Comparison of ENCODE assay signal across 25 mouse cellular contexts in the genomic region with DNA sequence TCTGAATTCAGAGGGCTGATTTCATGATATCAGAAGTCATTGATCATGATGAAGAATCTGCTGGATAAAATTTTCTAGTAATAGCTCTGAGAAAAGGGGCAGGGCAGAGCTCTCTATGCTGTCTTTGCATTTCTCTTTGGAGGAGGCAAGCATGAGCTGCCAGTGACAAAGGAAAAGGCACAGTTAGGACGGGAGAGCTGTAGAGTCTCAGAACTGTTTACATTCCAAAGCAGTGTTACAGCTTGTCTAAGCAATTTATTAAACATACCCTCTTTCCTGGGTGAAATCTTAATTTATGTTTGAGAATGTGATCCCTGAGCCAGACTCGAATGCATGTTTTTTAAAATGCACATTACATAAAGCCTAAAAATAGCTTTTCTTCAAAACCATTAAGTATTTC.
DNase-seq lines count a peak whose midpoint lies in the region; ATAC-seq and TF ChIP-seq lines count a peak whose summit lies in the region.
"Had no signal": no experiment of that assay in that cellular context is flagged by ENCODE, and none has a peak within 500 bp of the region (broad histone marks: within the 10 kb centered on the region; RNA-seq: fewer than 3 reads in every experiment).

No protein-coding gene starts in this region.

- no peak overlapping the region for H3K27ac ChIP-seq in lung, embryonic 14.5 days (ENCODE audit: low read depth)
- H3K27ac ChIP-seq in lung, postnatal 0 days (ENCODE audit: low read length) = no peak overlapping the region
- H3K27ac ChIP-seq in stomach, embryonic 16.5 days (ENCODE audit: low read length) = no peak overlapping the region
- H3K27ac ChIP-seq: forebrain, embryonic 10.5 days; forebrain, embryonic 13.5 days; heart, embryonic 15.5 days; hindbrain, embryonic 10.5 days; hindbrain, embryonic 13.5 days had no signal

- peak; percentile 9 for DNase-seq in heart, adult 11 months
- DNase-seq in heart, adult 18-20 months = no peak
- DNase-seq in lung, embryonic 14.5 days = peak; percentile 74
- DNase-seq in lung, postnatal 4 days = no peak
- peak; percentile 46 for DNase-seq in lung, postnatal 0 days (ENCODE audit: low spot score)
- DNase-seq in lung, postnatal 14 days = no peak
- no peak for DNase-seq in right cerebral cortex, postnatal 4 days
- DNase-seq: adrenal gland, adult 8-10 months; adrenal gland, postnatal 25 days; cerebellum, adult 11-12 months; cerebellum, adult 8-10 months; cerebellum, postnatal 10 days; gastrocnemius, postnatal 10 days; gastrocnemius, postnatal 36 days; heart, postnatal 10 days; heart, postnatal 36 days had no signal

- 16% methylated on average over 2 of the region's 2 CpGs for WGBS in lung, embryonic 14.5 days
- WGBS in lung, postnatal 0 days = 14% methylated on average over 2 of the region's 2 CpGs
- 16% methylated on average over 2 of the region's 2 CpGs for WGBS in stomach, embryonic 16.5 days

- no peaks in the 10 kb centered on the region for H3K9me3 ChIP-seq in lung, embryonic 14.5 days (ENCODE audit: low read depth, low read length)
- no peaks in the 10 kb centered on the region for H3K9me3 ChIP-seq in lung, postnatal 0 days (ENCODE audit: low read length)
- no peaks in the 10 kb centered on the region for H3K9me3 ChIP-seq in stomach, embryonic 16.5 days (replicated peaks; ENCODE audit: control insufficient read depth, low read length)
- H3K9me3 ChIP-seq: forebrain, embryonic 10.5 days; forebrain, embryonic 13.5 days; heart, embryonic 12.5 days; heart, embryonic 15.5 days; hindbrain, embryonic 10.5 days; hindbrain, embryonic 13.5 days had no signal

- no peak for TF ChIP-seq CTCF in lung, embryonic 14.5 days (IDR thresholded peaks at IDR 0.05; ENCODE audit: low read depth)
- TF ChIP-seq CTCF in lung, postnatal 0 days (IDR thresholded peaks at IDR 0.05) = no peak

- no peak overlapping the region for H3K4me2 ChIP-seq in lung, embryonic 14.5 days
- H3K4me2 ChIP-seq in lung, postnatal 0 days (replicated peaks; ENCODE audit: low read depth, low read length) = no peak overlapping the region
- no peak overlapping the region for H3K4me2 ChIP-seq in stomach, embryonic 16.5 days (ENCODE audit: low read depth, low read length)
- H3K4me2 ChIP-seq: forebrain, embryonic 13.5 days; heart, embryonic 12.5 days; heart, embryonic 15.5 days; hindbrain, embryonic 13.5 days had no signal

- no peak overlapping the region for H3K4me3 ChIP-seq in lung, embryonic 14.5 days (ENCODE audit: low read depth, low read length)
- H3K4me3 ChIP-seq in lung, postnatal 0 days (ENCODE audit: low read depth, low read length) = no peak overlapping the region
- H3K4me3 ChIP-seq in stomach, embryonic 16.5 days (replicated peaks; ENCODE audit: low read length) = no peak overlapping the region
- H3K4me3 ChIP-seq: forebrain, embryonic 10.5 days; forebrain, embryonic 13.5 days; heart, embryonic 12.5 days; heart, embryonic 15.5 days; hindbrain, embryonic 10.5 days; hindbrain, embryonic 13.5 days had no signal

- H3K9ac ChIP-seq in lung, embryonic 14.5 days = no peak overlapping the region
- H3K9ac ChIP-seq in lung, postnatal 0 days (replicated peaks; ENCODE audit: low read depth) = no peak overlapping the region
- H3K9ac ChIP-seq in stomach, embryonic 16.5 days (ENCODE audit: low read length) = no peak overlapping the region
- H3K9ac ChIP-seq: forebrain, embryonic 13.5 days; heart, embryonic 12.5 days; heart, embryonic 15.5 days; hindbrain, embryonic 13.5 days had no signal

- ATAC-seq in lung, embryonic 14.5 days (ENCODE audit: insufficient read depth) = peak; percentile 96
- ATAC-seq in lung, postnatal 0 days = peak; percentile 38
- peak; percentile 60; the same call in 1 of the 2 replicates for ATAC-seq in stomach, embryonic 16.5 days (ENCODE audit: insufficient read depth, low FRiP score)
- ATAC-seq: activated CD4-positive, CD25-positive, alpha-beta regulatory T cell, adult 4 months; forebrain, embryonic 13.5 days; forebrain, embryonic 16.5 days had no signal

- TF ChIP-seq EP300 in lung, postnatal 0 days (IDR thresholded peaks at IDR 0.05) = no peak

- no peaks in the 10 kb centered on the region for H3K27me3 ChIP-seq in lung, embryonic 14.5 days (ENCODE audit: insufficient read depth, low read length)
- no peaks in the 10 kb centered on the region for H3K27me3 ChIP-seq in lung, postnatal 0 days (replicated peaks; ENCODE audit: insufficient read depth, low read length)
- no peaks in the 10 kb centered on the region for H3K27me3 ChIP-seq in stomach, embryonic 16.5 days (ENCODE audit: control insufficient read depth, insufficient read depth, low read length)
- H3K27me3 ChIP-seq: forebrain, embryonic 13.5 days; heart, embryonic 15.5 days; hindbrain, embryonic 13.5 days had no signal

- H3K4me1 ChIP-seq in lung, embryonic 14.5 days (ENCODE audit: insufficient read depth) = peaks cover 4% of the 10 kb centered on the region; the same call in 1 of the 2 replicates
- no peaks in the 10 kb centered on the region for H3K4me1 ChIP-seq in lung, postnatal 0 days (ENCODE audit: insufficient read depth, low read depth, low read length)
- peaks cover 10% of the 10 kb centered on the region; the same call in 1 of the 2 replicates for H3K4me1 ChIP-seq in stomach, embryonic 16.5 days (ENCODE audit: control insufficient read depth, insufficient read depth, low read length)
- H3K4me1 ChIP-seq: forebrain, embryonic 10.5 days; forebrain, embryonic 13.5 days; heart, embryonic 12.5 days; heart, embryonic 15.5 days; hindbrain, embryonic 10.5 days; hindbrain, embryonic 13.5 days had no signal

- no peaks in the 10 kb centered on the region for H3K36me3 ChIP-seq in lung, embryonic 14.5 days (ENCODE audit: insufficient read depth)
- no peaks in the 10 kb centered on the region for H3K36me3 ChIP-seq in lung, postnatal 0 days (ENCODE audit: insufficient read depth, low read length)
- H3K36me3 ChIP-seq in stomach, embryonic 16.5 days (ENCODE audit: control insufficient read depth, insufficient read depth, low read length) = no peaks in the 10 kb centered on the region
- H3K36me3 ChIP-seq: forebrain, embryonic 10.5 days; heart, embryonic 12.5 days; heart, embryonic 15.5 days; hindbrain, embryonic 10.5 days; hindbrain, embryonic 13.5 days had no signal

Comparison
In these comparisons a context has a peak if more than half of its experiments do, and no peak if none do; other contexts are left out.
1. DNase-seq: peak in heart, adult 11 months (single experiment), lung, embryonic 14.5 days (single experiment) and lung, postnatal 0 days (single experiment); none in heart, adult 18-20 months (0 of 2), lung, postnatal 4 days (0 of 2), lung, postnatal 14 days (single experiment) and right cerebral cortex, postnatal 4 days (single experiment).
2. ATAC-seq: peak in every context shown above with its lines; median percentile 96 in lung, embryonic 14.5 days; 60 in stomach, embryonic 16.5 days; 38 in lung, postnatal 0 days.